Mouse (Mus musculus) heart, postnatal 10 days (tissue): ENCODE measurements around the gene Dlg5. TPM values are rescaled to one million over a fixed set of nuclear protein-coding genes. Genes with fewer than 3 reads are reported as not detected.
A peak's percentile ranks its signal among the peaks of the same experiment; 100 is the strongest.

ENCODE experiments used
- DNase-seq, 2 experiments: peaks; one replicate each; pipeline ENCODE4 v3.0.0; 2021
- intact Hi-C: fragments of 180-260 bp; cut with DNase I; formaldehyde crosslinking; loops from one replicate; pipeline ENCODE4 v1.15.1; 2025
- microRNA-seq, 2 experiments: library from miRNA; unstranded; fragments of <30 nt; microRNA quantifications; one replicate each; pipeline ENCODE4 v1.2.0; 2022
- total RNA-seq, 2 experiments: library from RNA; stranded (reverse); gene quantifications; 2 replicates each; pipeline ENCODE4 v1.2.3; 2021

Dlg5 gene
- total RNA-seq, 2 experiments from 2014 or later, result 17.0 to 19.1 TPM

- intact Hi-C loops, result no loop called here
These were observed 111.0 kb downstream of the Dlg5 start for GRCm38 (mm10) chr14:24134623-24135290.

GRCm38 (mm10) chr14:24133801-24134200 is 111.9 kb downstream of the Dlg5 start:
- intact Hi-C loops, result no loop called here
- DNase-seq, result no peak

More at GRCm38 (mm10) chr14:24134623-24135290, 111.0 kb downstream of the Dlg5 start:
- DNase-seq, result no peak

- peak; percentile 12 to 27 for DNase-seq
These were observed 113.6 kb downstream of the Dlg5 start for GRCm38 (mm10) chr14:24132092-24132491.

GRCm38 (mm10) chr14:24125069-24125468 is 120.7 kb downstream of the Dlg5 start:
- no peak for DNase-seq
- intact Hi-C loops, result no loop called here

More at GRCm38 (mm10) chr14:24132092-24132491, 113.6 kb downstream of the Dlg5 start:
- intact Hi-C loops, result no loop called here

- intact Hi-C loops, result no loop called here
These were observed 121.5 kb downstream of the Dlg5 start for GRCm38 (mm10) chr14:24124171-24124570.

GRCm38 (mm10) chr14:24106734-24107133 is 139.0 kb downstream of the Dlg5 start:
- DNase-seq, result no peak
- intact Hi-C loops, result no loop called here

More at GRCm38 (mm10) chr14:24124171-24124570, 121.5 kb downstream of the Dlg5 start:
- DNase-seq, result no peak

- DNase-seq, result no peak
- intact Hi-C loops, result no loop called here
These were observed 146.9 kb downstream of the Dlg5 start for GRCm38 (mm10) chr14:24098828-24099227.

GRCm38 (mm10) chr14:24094656-24095055 is 151.1 kb downstream of the Dlg5 start:
- intact Hi-C loops, result no loop called here
- no peak for DNase-seq

GRCm38 (mm10) chr14:24093221-24093620 is 152.5 kb downstream of the Dlg5 start:
- no peak for DNase-seq
- intact Hi-C loops, result no loop called here

GRCm38 (mm10) chr14:24092391-24092790 is 153.3 kb downstream of the Dlg5 start:
- DNase-seq, result no peak
- intact Hi-C loops, result no loop called here

GRCm38 (mm10) chr14:24090790-24091189 is 154.9 kb downstream of the Dlg5 start:
- intact Hi-C loops, result no loop called here
- DNase-seq, result no peak

- no peak for DNase-seq
- intact Hi-C loops, result no loop called here
These were observed 156.5 kb downstream of the Dlg5 start for GRCm38 (mm10) chr14:24089181-24089580.

- intact Hi-C loops, result no loop called here
These were observed 158.3 kb downstream of the Dlg5 start for GRCm38 (mm10) chr14:24087430-24087829.

GRCm38 (mm10) chr14:24086481-24086880 is 159.2 kb downstream of the Dlg5 start:
- intact Hi-C loops, result no loop called here
- DNase-seq, result peak in 1 of 2 experiments; percentile 3

More at GRCm38 (mm10) chr14:24087430-24087829, 158.3 kb downstream of the Dlg5 start:
- DNase-seq, result no peak

Small RNAs within 50 kb of the gene (microRNA-seq; reads per million reads assigned to microRNA genes)
- 0 reads per million in 2 experiments for gene Mir7210

Other genes with a start within 250 kb of the Dlg5 start
- under 1 TPM; 0.41 to 0.87 TPM for gene Kcnma1, start 231.4 kb downstream of the Dlg5 start, total RNA-seq
- not detected for gene E330034G19Rik, start 47.3 kb upstream of the Dlg5 start, total RNA-seq
- 10 to 100 TPM; 14.2 to 16.1 TPM for gene Polr3a, start 241.1 kb upstream of the Dlg5 start, total RNA-seq
- 1,000 to 10,000 TPM in 1 of 2 experiments, 100 to 1,000 TPM in 1; 985 to 1,065 TPM for gene Rps24, start 241.2 kb upstream of the Dlg5 start, total RNA-seq